Mouse (Mus musculus) myocyte (in vitro differentiated cells): ENCODE data around the gene Shank2.

Experiments
- MYOD1 ChIP-seq, 3 experiments: IDR thresholded peaks; one replicate each; pipeline ENCODE4 v1.6.1; 2011; ENCODE audit warnings: control low read depth in 2 of 3, low read depth in 2 of 3, mild to moderate bottlenecking in 2 of 3, moderate library complexity in 1 of 3; ENCODE audit not compliant: insufficient read length in 2 of 3, control insufficient read depth in 1 of 3
- POLR2A ChIP-seq: IDR thresholded peaks from one replicate; pipeline ENCODE4 v1.6.1; 2011; ENCODE audit warnings: low read depth, mild to moderate bottlenecking, control low read depth, moderate library complexity; ENCODE audit not compliant: insufficient read length

DNA sequence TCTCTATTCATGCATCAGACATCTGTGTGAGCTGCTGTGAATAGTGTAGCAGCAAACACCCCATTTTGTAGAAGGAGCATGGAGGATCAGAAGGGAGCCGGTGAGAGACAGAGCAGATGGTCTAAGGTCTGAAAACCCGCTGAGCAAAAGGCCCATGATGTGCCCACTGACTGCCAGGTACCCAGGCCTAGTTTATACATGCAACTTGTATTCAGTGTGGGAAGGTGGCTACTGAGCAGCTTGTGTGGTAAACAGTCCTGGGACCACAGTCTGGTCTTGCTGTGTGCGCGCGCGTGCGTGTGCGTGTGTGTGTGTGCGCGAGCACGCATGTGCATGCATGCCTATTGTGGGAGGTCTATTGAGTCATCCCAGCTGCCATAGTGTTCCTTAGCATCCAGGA, 35.8 kb downstream of the Shank2 start:
- TF ChIP-seq MYOD1 (IDR thresholded peaks at IDR 0.05; ENCODE audit: control insufficient read depth in 1 of 3, insufficient read length in 2 of 3, low read depth in 2 of 3) = no peak
- no peak for TF ChIP-seq POLR2A
